Mouse (Mus musculus): ENCODE measurements around the gene Lrig3. TPM values are rescaled to one million over a fixed set of nuclear protein-coding genes. Genes with fewer than 3 reads are reported as not detected.
A peak's percentile ranks its signal among the peaks of the same experiment; 100 is the strongest.

The Lrig3 gene
- 1.2 and 2.0 TPM in 2 replicates for polyA plus RNA-seq (2015; fragmentation: Nextera tagmentation; extraction: Ambion mirVana)

DNA sequence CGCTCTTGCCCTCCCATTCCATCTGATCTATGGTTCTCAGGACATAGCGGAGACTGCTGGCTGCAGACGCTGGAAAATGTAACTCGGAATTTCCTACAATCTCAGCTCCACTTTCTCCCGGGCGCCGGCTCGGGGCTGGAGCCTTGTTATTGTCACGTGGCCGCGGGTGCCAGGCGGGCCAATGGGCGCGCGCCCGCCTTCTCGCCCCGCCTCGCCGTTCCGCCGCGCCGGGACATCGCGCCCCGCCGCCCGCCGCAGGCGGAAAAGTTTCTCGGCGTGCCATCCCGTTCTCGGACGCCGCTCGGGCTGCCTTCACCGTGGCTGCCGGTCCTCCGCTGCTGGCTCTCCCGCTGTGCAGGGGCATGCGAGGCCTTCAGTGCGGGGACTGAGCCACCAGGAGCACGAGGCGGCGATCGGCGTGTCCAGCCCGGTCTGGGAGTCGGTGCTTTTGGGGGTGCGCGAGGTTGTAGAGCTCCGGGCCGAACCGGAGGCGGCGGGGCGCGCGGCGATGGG, at the start of gene Lrig3:
Gene Lrig3 (plus strand): TSS at position 201 of the 513 bp plus-strand sequence.
- Histone ChIP-seq H3K36me3 (ENCODE audit: control insufficient read depth, insufficient read depth) (no peaks in the 10 kb centered on the region), H3K9me3 (replicated peaks; ENCODE audit: control insufficient read depth, low read length) (no peaks in the 10 kb centered on the region), H3K4me3 (ENCODE audit: low read length) (peak within 1 kb of the TSS; percentile 75), H3K27me3 (ENCODE audit: control insufficient read depth, insufficient read depth, low read length) (peaks cover 33% of the 10 kb centered on the region), H3K9ac (ENCODE audit: low read length) (peak within 1 kb of the TSS; percentile 82), H3K4me1 (ENCODE audit: control insufficient read depth, insufficient read depth, low read length) (peaks cover 13% of the 10 kb centered on the region), H3K27ac (ENCODE audit: low read length) (peak within 1 kb of the TSS; percentile 54), H3K4me2 (ENCODE audit: low read depth, low read length) (peak within 1 kb of the TSS; percentile 99)
- ATAC-seq (replicated peaks; ENCODE audit: extremely low read depth, insufficient read depth, low FRiP score): peak; percentile 88
- under 1% methylated on average over 62 of the region's 62 CpGs for WGBS

DNA sequence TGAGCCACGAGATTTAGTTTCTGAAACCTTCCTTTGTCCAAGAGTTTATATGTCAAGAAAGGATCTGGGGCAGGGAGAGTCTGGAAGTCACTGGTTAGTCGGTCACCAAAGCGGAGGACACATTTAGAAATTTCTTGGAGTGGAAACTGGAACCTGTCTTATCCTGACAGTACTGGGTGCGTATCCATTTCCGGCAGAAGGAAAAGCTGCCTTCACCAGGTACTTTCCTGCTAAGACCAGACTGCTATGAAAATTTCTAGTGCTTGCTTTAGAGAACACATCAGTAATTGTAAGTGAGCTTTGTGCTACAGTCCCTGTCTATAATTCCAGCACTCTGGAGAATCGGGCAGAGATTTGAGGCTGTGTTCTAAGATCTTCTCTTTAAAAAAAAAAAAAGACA, 49.2 kb upstream of the Lrig3 start:
- no peak overlapping the region for H3K4me2 ChIP-seq (ENCODE audit: low read depth, low read length)
- no peaks in the 10 kb centered on the region for H3K27me3 ChIP-seq (ENCODE audit: control insufficient read depth, insufficient read depth, low read length)
- no peak overlapping the region for H3K9ac ChIP-seq (ENCODE audit: low read length)
- no peaks in the 10 kb centered on the region for H3K36me3 ChIP-seq (ENCODE audit: control insufficient read depth, insufficient read depth)
- no peak overlapping the region for H3K27ac ChIP-seq (ENCODE audit: low read length)
- peaks cover 3% of the 10 kb centered on the region for H3K4me1 ChIP-seq (ENCODE audit: control insufficient read depth, insufficient read depth, low read length)
- no peaks in the 10 kb centered on the region for H3K9me3 ChIP-seq (replicated peaks; ENCODE audit: control insufficient read depth, low read length)
- no peak for ATAC-seq (replicated peaks; ENCODE audit: extremely low read depth, insufficient read depth, low FRiP score)
- 39% methylated on average over 6 of the region's 6 CpGs for WGBS
- no peak overlapping the region for H3K4me3 ChIP-seq (ENCODE audit: low read length)

DNA sequence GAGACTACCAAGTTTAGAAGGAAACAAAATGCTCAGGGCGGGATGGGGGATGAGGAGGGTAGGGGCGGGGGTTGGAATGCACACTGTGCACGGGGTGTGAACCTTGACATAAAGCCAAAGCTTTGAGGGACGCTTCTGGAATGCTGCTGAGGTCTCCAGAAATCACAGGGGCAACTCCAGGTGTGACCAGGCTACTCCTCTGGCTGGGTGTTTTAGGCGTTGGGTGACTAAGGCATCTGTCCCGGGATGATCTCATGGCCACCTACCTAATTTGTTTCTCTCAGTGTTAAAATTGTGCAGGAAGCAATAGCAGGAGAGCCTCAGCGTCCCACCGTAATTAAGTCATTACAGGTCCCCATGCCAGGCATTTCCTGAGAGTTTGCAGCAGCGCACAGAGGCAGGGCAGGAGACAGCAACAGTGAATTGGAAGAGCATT, 48.5 kb upstream of the Lrig3 start:
- no peaks in the 10 kb centered on the region for H3K27me3 ChIP-seq (ENCODE audit: control insufficient read depth, insufficient read depth, low read length)
- WGBS: 5% methylated on average over 9 of the region's 9 CpGs
- H3K9ac ChIP-seq (ENCODE audit: low read length): no peak overlapping the region
- peak overlapping the region; percentile 43 for H3K4me2 ChIP-seq (ENCODE audit: low read depth, low read length)
- no peaks in the 10 kb centered on the region for H3K36me3 ChIP-seq (ENCODE audit: control insufficient read depth, insufficient read depth)
- H3K9me3 ChIP-seq (replicated peaks; ENCODE audit: control insufficient read depth, low read length): no peaks in the 10 kb centered on the region
- H3K4me1 ChIP-seq (ENCODE audit: control insufficient read depth, insufficient read depth, low read length): peaks cover 3% of the 10 kb centered on the region
- no peak for ATAC-seq (replicated peaks; ENCODE audit: extremely low read depth, insufficient read depth, low FRiP score)
- 0 out of 2 replicates have a peak overlapping the region, but pooled peaks have one; percentile 10 for H3K4me3 ChIP-seq (ENCODE audit: low read length)
- no peak overlapping the region for H3K27ac ChIP-seq (ENCODE audit: low read length)

DNA sequence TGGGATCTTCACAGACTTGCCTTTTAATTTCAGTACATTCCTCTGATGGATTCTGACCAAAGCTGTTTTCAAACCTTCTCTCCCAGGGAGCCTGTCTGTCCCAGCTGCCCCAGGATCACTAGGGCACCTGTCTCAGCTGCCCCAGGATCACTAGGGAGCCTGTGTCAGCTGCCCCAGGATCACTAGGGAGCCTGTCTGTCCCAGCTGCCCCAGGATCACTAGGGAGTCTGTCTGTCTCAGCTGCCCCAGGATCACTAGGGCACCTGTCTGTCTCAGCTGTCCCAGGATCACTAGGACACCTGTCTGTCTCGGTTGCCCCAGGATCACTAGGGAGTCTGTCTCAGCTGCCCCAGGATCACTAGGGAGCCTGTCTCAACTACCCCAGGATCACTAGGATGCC, 47.0 kb upstream of the Lrig3 start:
- Histone ChIP-seq H3K36me3 (ENCODE audit: control insufficient read depth, insufficient read depth) (no peaks in the 10 kb centered on the region), H3K27me3 (ENCODE audit: control insufficient read depth, insufficient read depth, low read length) (no peaks in the 10 kb centered on the region), H3K27ac (ENCODE audit: low read length) (no peak overlapping the region), H3K4me3 (ENCODE audit: low read length) (no peak overlapping the region), H3K4me2 (ENCODE audit: low read depth, low read length) (no peak overlapping the region), H3K9me3 (replicated peaks; ENCODE audit: control insufficient read depth, low read length) (no peaks in the 10 kb centered on the region; the same call in 1 of the 2 replicates), H3K4me1 (ENCODE audit: control insufficient read depth, insufficient read depth, low read length) (peaks cover 3% of the 10 kb centered on the region), H3K9ac (ENCODE audit: low read length) (no peak overlapping the region)
- WGBS: 88% methylated on average over 1 of the region's 1 CpGs
- no peak for ATAC-seq (replicated peaks; ENCODE audit: extremely low read depth, insufficient read depth, low FRiP score)

DNA sequence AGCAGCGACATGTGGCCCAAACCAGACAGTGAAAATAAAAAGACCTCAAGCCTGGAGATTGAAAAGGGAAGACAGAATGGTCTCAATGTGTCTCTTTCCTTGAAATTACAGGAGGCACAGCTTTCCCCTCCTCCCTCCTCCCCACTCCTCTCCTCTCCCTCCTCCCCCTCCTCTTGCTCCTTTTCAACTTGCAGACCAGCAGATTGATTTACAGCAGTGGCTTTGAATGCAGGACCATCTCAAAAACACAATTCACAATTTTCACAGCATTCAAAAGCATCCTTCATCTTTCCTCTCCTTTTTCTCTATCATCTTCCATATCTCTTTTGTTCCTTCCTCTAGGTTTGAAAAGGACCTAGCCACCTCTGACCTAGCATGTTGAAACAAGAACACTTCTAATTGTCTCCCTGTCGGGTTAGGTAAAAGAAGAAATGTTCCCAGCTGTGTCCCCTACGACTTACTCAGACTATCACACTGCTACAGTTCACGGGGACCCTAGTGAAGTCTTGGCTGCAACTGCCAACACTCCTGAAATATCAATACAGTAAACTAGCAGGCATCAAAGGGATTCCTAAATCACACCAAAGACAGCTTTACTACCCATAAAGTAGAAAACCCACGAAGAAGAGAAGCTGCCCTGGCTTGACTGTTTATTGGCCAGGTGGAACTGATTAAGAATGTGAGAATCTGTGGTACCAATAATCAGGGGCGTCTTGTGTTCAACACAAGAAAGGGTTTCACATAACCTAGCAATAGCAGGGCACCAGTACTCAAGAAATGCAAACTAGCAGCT, 44.1 kb upstream of the Lrig3 start:
- no peak for ATAC-seq (replicated peaks; ENCODE audit: extremely low read depth, insufficient read depth, low FRiP score)
- H3K9ac ChIP-seq (ENCODE audit: low read length): no peak overlapping the region
- no peak overlapping the region for H3K4me2 ChIP-seq (ENCODE audit: low read depth, low read length)
- no peaks in the 10 kb centered on the region; the same call in 1 of the 2 replicates for H3K9me3 ChIP-seq (replicated peaks; ENCODE audit: control insufficient read depth, low read length)
- no peak overlapping the region for H3K27ac ChIP-seq (ENCODE audit: low read length)
- H3K4me1 ChIP-seq (ENCODE audit: control insufficient read depth, insufficient read depth, low read length): peaks cover 3% of the 10 kb centered on the region
- 35% methylated on average over 6 of the region's 6 CpGs for WGBS
- no peaks in the 10 kb centered on the region for H3K36me3 ChIP-seq (ENCODE audit: control insufficient read depth, insufficient read depth)
- H3K4me3 ChIP-seq (ENCODE audit: low read length): no peak overlapping the region
- H3K27me3 ChIP-seq (ENCODE audit: control insufficient read depth, insufficient read depth, low read length): no peaks in the 10 kb centered on the region

DNA sequence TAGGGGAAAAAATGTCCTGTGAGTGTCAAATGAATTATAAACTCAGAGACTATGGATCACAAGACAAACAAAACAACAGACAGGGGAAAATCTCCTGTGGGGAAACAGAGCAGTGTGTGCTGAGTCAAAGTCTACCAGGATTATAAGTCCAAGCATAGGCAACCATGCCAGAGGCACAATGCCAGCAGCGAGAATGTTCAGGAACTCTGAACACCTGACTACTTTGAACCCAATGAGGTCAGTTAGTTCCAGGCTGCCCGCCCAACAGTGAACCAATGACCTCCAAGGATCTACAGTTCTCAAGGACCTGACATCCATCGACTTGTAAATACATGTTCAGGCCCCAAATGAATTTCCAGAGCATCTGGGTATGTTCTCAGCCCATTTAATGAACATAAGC, 36.0 kb upstream of the Lrig3 start:
- no peaks in the 10 kb centered on the region for H3K36me3 ChIP-seq (ENCODE audit: control insufficient read depth, insufficient read depth)
- H3K4me1 ChIP-seq (ENCODE audit: control insufficient read depth, insufficient read depth, low read length): no peaks in the 10 kb centered on the region
- no peaks in the 10 kb centered on the region for H3K27me3 ChIP-seq (ENCODE audit: control insufficient read depth, insufficient read depth, low read length)
- H3K4me3 ChIP-seq (ENCODE audit: low read length): no peak overlapping the region
- no peak overlapping the region for H3K4me2 ChIP-seq (ENCODE audit: low read depth, low read length)
- H3K27ac ChIP-seq (ENCODE audit: low read length): no peak overlapping the region
- whole genome bisulfite sequencing: 78% methylated on average over 3 of the region's 3 CpGs
- no peak overlapping the region for H3K9ac ChIP-seq (ENCODE audit: low read length)
- H3K9me3 ChIP-seq (replicated peaks; ENCODE audit: control insufficient read depth, low read length): no peaks in the 10 kb centered on the region
- ATAC-seq (replicated peaks; ENCODE audit: extremely low read depth, insufficient read depth, low FRiP score): no peak

DNA sequence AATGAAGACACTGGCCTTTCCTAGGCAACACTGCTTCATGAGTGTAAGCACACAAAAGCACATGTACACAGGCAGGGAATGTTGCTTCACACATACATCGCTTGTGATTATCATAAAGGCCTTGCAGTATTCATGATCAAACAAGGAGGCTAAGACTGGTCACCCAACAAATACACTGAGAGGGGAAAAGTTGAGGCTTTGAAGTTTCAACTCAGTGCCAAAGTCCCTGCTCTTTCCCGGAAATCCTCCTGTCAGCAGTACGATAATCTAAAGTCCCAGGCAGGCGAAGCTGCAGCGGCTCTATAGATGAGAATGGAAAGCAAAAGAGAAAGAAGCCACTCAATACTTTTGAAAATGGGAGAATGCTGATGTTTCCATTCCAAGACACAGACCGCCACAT, 32.6 kb upstream of the Lrig3 start:
- no peak overlapping the region for H3K4me2 ChIP-seq (ENCODE audit: low read depth, low read length)
- H3K27me3 ChIP-seq (ENCODE audit: control insufficient read depth, insufficient read depth, low read length): no peaks in the 10 kb centered on the region
- H3K27ac ChIP-seq (ENCODE audit: low read length): no peak overlapping the region
- H3K4me3 ChIP-seq (ENCODE audit: low read length): no peak overlapping the region
- H3K36me3 ChIP-seq (ENCODE audit: control insufficient read depth, insufficient read depth): no peaks in the 10 kb centered on the region
- no peak overlapping the region for H3K9ac ChIP-seq (ENCODE audit: low read length)
- H3K4me1 ChIP-seq (ENCODE audit: control insufficient read depth, insufficient read depth, low read length): no peaks in the 10 kb centered on the region
- ATAC-seq (replicated peaks; ENCODE audit: extremely low read depth, insufficient read depth, low FRiP score): no peak
- H3K9me3 ChIP-seq (replicated peaks; ENCODE audit: control insufficient read depth, low read length): no peaks in the 10 kb centered on the region
- WGBS: 60% methylated on average over 6 of the region's 6 CpGs

DNA sequence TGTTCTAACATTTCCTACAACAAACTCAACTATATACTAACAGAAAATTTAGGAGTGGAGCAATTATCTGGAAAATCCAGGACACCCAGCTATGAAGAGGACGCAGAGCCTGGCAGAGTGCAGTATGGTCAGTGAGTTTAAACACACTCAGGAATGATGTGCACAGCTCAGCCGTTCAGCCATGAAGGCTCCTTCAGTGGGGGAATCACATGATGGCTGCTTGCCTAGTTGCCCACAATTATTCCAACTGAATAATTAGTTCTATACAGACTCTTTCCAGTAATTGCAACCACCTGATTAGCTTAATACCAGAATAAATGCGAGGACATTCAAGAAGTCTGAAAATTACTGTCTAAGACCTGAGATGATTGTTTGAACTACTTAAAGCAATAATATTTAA, 31.9 kb upstream of the Lrig3 start:
- Histone ChIP-seq H3K27ac (ENCODE audit: low read length) (no peak overlapping the region), H3K4me2 (ENCODE audit: low read depth, low read length) (no peak overlapping the region), H3K4me3 (ENCODE audit: low read length) (no peak overlapping the region), H3K4me1 (ENCODE audit: control insufficient read depth, insufficient read depth, low read length) (no peaks in the 10 kb centered on the region), H3K27me3 (ENCODE audit: control insufficient read depth, insufficient read depth, low read length) (no peaks in the 10 kb centered on the region), H3K9ac (ENCODE audit: low read length) (no peak overlapping the region), H3K9me3 (replicated peaks; ENCODE audit: control insufficient read depth, low read length) (no peaks in the 10 kb centered on the region), H3K36me3 (ENCODE audit: control insufficient read depth, insufficient read depth) (no peaks in the 10 kb centered on the region)
- no peak for ATAC-seq (replicated peaks; ENCODE audit: extremely low read depth, insufficient read depth, low FRiP score)
- 65% methylated on average over 3 of the region's 3 CpGs for WGBS
